Mouse (Mus musculus): ENCODE results near the gene Hip1.

The Hip1 gene

DNA sequence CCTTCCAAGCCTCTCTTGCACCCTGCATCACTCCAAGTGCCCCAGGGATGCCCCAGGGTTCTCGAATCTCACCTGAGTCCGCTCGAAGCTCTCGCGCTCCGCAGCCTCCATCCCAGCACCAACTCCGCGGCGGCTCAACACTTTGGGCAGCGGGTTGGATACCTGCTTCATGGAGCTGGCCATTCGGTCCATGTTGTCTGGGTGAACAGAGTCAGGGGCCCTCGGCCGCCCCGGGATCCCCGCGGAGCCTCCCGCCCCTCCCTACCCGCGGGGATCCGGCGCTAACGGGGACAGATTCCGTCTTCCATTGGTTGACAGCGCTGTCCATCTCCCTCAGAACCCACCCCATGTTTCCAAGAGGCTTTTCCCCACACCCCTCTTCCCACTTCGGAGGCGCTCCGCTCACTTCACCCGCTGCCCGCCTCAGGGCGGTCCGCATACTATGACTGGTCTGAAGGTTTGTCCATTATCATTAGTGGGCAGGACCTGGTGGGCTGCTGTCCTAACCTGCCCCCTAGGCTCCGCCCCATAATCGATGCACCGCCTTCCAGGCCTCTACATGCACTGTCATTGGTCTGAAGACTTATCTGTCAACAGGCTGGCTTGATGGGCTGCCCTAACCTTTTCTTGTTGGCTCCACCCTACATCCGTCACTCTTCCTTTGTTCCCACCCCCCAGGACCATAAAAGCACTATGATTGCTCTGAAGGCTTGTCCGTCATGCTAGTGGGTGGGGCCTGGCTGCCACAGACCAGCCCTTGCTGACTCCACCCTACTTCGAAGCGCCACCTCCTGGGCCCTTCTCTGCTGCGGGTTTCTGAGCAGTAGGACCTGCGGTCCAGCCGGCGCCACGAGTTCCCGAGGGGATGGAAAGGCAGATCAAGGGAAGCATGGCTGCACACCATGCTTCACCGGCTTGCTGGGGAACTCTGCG is at the start of gene Hip1:
TSS of gene Hip1 (minus strand) at position 256 of the 933 bp plus-strand sequence.
- DNase-seq (ENCODE audit: low read depth in 2 of 2, low spot score in 2 of 2): peak; percentile 89 to 93

- no peak for DNase-seq (ENCODE audit: low read depth in 2 of 2, low spot score in 2 of 2)
These were observed 45.3 kb upstream of the Hip1 start for GRCm38 (mm10) chr5:135589996-135590784.

DNA sequence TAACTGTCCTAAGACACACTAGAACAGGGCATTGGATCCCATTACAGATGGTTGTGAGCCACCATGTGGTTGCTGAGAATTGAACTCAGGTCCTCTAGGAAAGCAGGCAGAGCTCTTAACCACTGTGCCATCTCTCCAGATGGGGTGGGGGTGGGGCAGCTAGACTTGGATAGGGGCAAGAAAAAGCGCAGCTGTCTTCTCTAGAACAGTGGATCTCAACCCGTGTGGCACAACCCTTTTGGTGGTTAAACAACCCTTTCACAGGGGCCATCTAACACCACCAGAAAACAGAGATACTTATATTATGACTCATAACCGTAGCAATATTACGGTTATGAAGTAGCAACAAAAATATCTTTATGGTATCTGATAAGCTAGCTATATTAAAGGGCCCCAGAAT is 42.8 kb upstream of the Hip1 start:
- no peak for DNase-seq (ENCODE audit: low read depth in 2 of 2, low spot score in 2 of 2)

DNA sequence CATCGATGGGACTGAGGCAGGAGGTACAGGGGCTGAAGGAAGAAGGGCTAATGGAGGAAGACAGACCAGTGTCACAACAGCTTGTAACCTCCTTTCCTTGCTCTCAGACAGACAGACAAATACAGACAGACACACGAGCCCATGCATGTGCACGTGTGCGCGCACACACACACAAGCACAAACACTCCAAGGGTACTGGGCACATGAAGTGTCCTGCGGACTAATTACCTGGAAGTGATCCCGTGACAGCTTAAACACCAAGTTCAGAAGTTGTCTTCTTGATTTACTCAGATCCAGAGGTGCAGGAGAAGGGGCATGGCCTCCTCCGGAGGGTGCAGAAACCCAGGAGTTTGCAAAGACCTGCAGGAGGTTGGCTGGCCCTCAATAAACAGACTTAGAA is 40.8 kb upstream of the Hip1 start:
- no peak for DNase-seq (ENCODE audit: low read depth in 2 of 2, low spot score in 2 of 2)

- no peak for DNase-seq (ENCODE audit: low read depth in 2 of 2, low spot score in 2 of 2)
These were observed 37.4 kb upstream of the Hip1 start for GRCm38 (mm10) chr5:135582330-135582729.

DNA sequence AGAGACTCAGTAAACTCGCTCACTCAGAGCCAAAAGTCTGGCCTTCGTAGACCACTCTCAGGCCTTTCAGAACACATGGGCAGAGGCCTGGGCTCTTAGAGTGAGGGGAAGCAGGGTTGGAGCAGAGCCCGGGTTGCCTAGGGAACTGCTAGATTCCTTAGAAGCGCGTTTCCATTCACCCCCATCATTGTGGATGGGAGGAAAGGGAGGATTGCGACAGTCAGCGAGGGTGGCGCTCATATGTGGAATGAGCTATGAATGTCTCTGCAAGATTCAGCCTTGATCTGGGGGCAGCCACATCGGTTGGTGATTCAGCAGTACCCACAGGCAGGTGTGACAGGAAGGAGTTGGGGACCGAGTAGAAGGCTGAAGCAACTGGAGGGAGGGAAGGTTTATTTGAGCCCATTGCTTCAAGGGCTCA is 34.4 kb upstream of the Hip1 start:
- DNase-seq (ENCODE audit: low read depth in 2 of 2, low spot score in 2 of 2): no peak

GRCm38 (mm10) chr5:135576055-135576454 is 31.1 kb upstream of the Hip1 start:
- no peak for DNase-seq (ENCODE audit: low read depth in 2 of 2, low spot score in 2 of 2)

DNA sequence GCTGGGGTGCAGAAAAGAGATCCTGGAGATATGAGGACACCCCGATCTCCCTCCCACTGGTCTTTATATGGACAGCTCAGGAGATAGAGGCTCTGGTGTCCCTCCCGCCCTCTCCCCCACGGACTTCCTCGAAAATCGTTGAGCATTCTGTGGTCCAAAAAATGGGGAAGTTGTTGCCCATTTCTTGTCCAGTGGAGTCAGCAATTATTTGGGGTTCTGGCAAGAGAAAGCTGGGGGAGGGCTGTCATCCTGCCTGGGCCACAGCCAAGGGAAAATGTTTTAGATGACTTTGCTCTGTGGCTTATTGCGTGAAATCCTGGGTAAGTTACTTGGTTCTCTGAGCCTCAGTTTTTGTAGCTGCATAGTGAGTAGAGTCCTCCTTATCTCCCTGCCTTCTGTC is 28.1 kb upstream of the Hip1 start, which contains the start of gene Ccl24:
TSS of gene Ccl24 (minus strand) at position 44 of the 400 bp plus-strand sequence.
- no peak for DNase-seq (ENCODE audit: low read depth in 2 of 2, low spot score in 2 of 2)

GRCm38 (mm10) chr5:135568698-135569097 is 23.8 kb upstream of the Hip1 start:
- no peak for DNase-seq (ENCODE audit: low read depth in 2 of 2, low spot score in 2 of 2)

DNA sequence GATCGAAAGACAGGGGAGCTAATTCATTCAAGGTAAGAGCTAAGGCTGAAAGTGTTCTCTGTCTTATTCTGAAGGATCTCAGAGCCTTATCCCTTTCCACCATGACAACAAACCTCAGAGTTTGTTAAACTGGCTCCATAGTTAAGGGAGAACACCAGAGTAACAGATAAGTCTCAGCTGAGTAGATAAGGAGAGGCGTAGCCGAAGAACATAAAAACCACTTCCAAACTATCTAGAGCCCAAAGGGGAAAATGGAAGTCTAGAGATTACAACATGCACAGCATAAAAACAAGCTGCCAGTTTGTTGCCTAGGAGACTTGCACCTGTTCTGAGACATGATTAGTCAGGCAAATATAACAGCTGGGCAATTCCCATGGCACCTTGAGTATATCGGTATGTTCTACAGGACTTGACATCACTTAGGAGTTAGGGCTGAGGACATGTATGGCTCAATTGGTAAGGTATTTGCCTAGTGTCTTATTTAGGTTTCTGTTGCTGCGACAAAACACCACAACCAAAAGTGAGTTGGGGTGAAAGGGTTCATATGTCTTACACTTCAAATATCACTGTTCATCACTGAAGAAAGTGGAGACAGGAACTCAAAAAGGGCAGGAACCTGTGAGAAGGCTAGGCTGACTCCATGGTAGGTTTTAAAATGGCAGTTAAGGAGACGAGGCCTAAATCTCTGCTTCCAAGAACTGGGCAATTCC is 22.8 kb upstream of the Hip1 start:
- DNase-seq (ENCODE audit: low read depth in 2 of 2, low spot score in 2 of 2): no peak

DNA sequence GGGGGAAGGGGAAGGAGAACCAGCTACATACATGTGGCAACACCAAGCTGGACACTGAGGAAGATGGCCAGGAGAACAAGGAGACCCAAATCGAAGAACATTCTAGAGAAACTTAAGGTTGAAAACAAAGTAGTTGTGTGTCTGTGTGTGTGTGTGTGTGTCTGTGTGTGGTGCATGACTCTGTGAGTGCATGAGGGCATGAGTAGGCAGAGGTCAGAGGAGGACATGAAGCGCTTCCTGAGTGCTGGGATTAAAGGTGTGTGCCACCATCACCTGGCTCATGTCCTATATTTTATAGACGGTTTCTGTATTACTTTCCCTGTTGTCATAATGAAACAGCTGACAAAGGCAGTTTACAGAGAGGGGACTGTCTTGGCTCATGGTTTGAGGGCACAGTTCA is 18.5 kb upstream of the Hip1 start, which contains the start of gene Ccl26:
TSS of gene Ccl26 (minus strand) at position 101 of the 400 bp plus-strand sequence.
- DNase-seq (ENCODE audit: low read depth in 2 of 2, low spot score in 2 of 2): no peak

DNA sequence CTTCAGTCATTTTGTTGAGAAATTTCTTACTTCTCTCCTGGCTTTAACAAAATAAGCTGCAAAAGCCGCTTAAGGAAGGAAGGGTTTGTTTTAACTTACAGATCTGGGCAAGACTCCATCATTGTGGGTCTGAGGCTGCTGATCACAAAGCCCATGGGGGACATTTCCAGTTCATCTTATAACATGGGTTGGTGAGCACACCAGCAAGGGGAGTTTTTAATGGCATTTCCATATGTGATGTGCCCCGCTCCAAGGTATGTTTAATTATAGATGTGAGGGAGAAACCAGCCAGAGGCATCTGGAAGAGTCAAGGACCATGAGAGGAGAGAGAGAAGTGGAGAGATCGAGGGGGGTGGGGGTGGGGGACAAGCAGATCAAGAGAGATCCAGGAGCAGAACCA is 12.8 kb upstream of the Hip1 start:
- no peak for DNase-seq (ENCODE audit: low read depth in 2 of 2, low spot score in 2 of 2)

- no peak for DNase-seq (ENCODE audit: low read depth in 2 of 2, low spot score in 2 of 2)
These were observed 12.1 kb upstream of the Hip1 start for GRCm38 (mm10) chr5:135557051-135557450.

GRCm38 (mm10) chr5:135556259-135556658 is 11.3 kb upstream of the Hip1 start:
- no peak for DNase-seq (ENCODE audit: low read depth in 2 of 2, low spot score in 2 of 2)

DNA sequence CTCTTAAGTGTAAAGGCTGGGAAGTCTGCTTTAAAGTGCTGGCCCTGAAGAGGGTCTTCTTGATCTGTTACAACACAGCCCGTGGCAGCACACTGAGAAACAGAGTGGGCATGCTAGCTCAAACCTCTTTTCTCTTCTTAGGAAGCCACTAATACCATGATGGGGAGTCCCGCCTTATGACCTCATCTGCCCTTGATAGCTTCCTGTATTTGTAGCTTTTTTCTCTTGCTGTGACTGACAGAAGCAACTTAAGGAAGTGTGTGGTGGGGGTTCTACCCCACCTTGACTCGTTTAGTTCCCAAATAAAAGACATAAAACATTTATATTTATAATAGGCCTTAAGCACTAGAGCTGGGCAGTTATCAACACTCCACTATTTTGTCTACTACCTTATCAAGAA is 6.7 kb upstream of the Hip1 start:
- DNase-seq (ENCODE audit: low read depth in 2 of 2, low spot score in 2 of 2): no peak

DNA sequence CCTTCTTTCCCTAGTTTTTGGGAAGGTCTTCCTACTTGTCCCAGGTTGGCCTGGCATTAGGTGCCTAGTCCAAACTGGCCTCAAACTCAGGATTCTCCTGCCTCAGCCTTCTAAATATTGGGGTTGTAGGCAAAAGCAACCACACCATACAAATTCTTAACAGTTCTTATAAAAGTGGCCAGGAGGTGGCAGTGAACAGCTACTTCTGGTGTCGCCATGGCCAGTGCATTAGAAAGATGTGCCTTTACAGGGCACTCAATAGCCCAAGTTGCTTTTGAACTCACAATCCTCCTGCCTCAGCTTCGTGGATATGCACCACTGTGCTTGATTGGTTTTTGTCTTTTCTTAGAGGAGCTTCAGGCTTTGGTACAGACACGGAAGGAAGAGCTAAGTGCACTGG is 6.0 kb upstream of the Hip1 start:
- peak in 1 of 2 experiments; percentile 15 for DNase-seq (ENCODE audit: low read depth in 2 of 2, low spot score in 2 of 2)

DNA sequence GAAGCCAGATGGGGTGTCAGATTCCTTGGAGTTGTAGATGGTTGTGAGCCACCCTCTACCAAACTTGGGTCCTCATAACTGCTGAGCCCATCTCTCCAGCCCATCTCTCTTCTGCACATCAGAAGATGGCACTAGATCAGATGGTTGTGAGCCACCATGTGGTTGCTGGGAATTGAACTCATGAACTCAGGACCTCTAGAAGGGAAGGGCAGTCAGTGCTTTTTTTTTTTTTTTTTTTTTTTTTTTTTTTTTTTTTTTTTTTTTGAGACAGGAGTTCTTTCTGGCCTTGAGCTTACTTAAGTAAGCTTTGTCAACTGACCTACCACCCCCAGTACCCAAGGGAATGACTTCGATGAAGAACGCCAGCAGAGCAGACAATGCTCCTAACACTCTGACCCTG is 3.1 kb upstream of the Hip1 start:
- DNase-seq (ENCODE audit: low read depth in 2 of 2, low spot score in 2 of 2): no peak

DNA sequence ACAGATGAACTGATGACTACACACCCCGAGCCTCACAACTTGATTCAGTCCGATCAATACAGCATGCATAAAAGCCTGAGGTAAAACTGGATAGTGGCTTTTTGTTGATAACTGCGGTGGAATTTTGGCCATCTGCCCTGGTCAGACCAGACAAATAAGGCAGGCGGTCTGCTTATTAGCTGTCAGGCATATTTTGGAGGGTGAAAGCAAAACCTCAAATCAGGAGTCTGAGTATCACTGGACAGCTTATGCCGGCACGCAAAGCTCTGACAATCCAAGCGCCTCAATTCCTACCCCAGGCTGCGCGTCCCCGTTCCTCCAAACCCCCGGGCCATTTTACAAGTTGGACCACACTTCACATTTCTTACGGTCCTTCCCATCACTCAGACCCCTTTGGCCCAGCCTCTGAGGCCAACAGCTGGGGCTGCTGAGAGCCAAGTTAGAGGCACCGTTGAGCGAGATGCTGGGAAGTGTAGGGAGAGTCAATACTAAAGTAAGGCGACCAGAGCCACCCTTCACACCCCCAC is 825 bp downstream of the Hip1 start:
- DNase-seq (ENCODE audit: low read depth in 2 of 2, low spot score in 2 of 2): no peak

- DNase-seq (ENCODE audit: low read depth in 2 of 2, low spot score in 2 of 2): peak; percentile 6 to 20
These were observed 7.1 kb downstream of the Hip1 start for GRCm38 (mm10) chr5:135537794-135538214.

GRCm38 (mm10) chr5:135537326-135537725 is 7.6 kb downstream of the Hip1 start:
- peak; percentile 9 to 29 for DNase-seq (ENCODE audit: low read depth in 2 of 2, low spot score in 2 of 2)

DNA sequence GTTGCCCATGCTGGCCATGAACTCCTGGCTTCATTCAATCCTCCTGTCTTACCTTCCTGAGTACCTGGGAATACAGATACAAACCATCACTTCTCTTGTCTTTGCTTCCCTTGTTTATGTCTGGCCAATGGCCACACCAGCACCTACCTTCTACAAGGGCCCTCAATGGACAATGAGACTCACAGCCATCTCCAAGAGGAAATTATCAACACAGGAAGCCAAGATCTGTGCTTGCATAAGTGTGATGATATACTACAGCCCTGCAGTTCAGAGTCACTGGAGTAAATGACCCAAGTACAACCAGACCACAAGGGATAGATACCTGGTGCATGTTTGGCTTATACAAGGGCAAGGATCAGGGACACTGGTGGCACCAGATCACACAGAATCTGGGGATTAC is 9.1 kb downstream of the Hip1 start:
- DNase-seq (ENCODE audit: low read depth in 2 of 2, low spot score in 2 of 2): no peak
